Mouse (Mus musculus) embryonic facial prominence, embryonic 14.5 days (tissue): Measurements from ENCODE around the gene Rab5a. TPM values are rescaled to one million over a fixed set of nuclear protein-coding genes. Genes with fewer than 3 reads are reported as not detected.

Experiments used
- polyA plus RNA-seq: library from polyadenylated mRNA; unstranded; fragments of >200 nt; fragmentation: Nextera tagmentation; extraction: Ambion mirVana; gene quantifications from 2 replicates; pipeline ENCODE4 v1.2.1, GENCODE M21; 2014

The Rab5a gene
- polyA plus RNA-seq, 1 experiment from 2014 or later, result 85.4 TPM

Other genes with a start within 250 kb of the Rab5a start
- 0.79 and 1.1 TPM in 2 replicates for gene Efhb, start 15.9 kb upstream of the Rab5a start, polyA plus RNA-seq
- gene Pp2d1, start 60.2 kb downstream of the Rab5a start, polyA plus RNA-seq, result 0.21 and 0.22 TPM in 2 replicates
- 6.1 and 7.3 TPM in 2 replicates for gene Kat2b, start 87.6 kb downstream of the Rab5a start, polyA plus RNA-seq
- 22.8 and 24.4 TPM in 2 replicates for gene Sgo1, start 210.1 kb downstream of the Rab5a start, polyA plus RNA-seq